Mouse (Mus musculus) olfactory bulb, adult 2 months (tissue): ENCODE data around the gene Cox16. TPM values are rescaled to one million over a fixed set of nuclear protein-coding genes. Genes with fewer than 3 reads are reported as not detected.
"Not testable (repeated sequence)": the region's sequence is repeated elsewhere in the genome, so short reads cannot be mapped to it uniquely, and the experiment has no call there.

Experiments
- H3K27ac ChIP-seq: fragments of 200-500 bp; 2 replicates; pipeline ENCODE4 v1.5.1; 2012; ENCODE audit warnings: low read depth, low read length; ENCODE audit not compliant: insufficient read depth
- H3K4me1 ChIP-seq: fragments of 200-500 bp; 2 replicates; pipeline ENCODE4 v1.6.1; 2012; ENCODE audit warnings: low read length; ENCODE audit not compliant: control insufficient read depth, insufficient read depth
- H3K4me3 ChIP-seq: fragments of 200-500 bp; 2 replicates; pipeline ENCODE4 v1.5.1; 2012; ENCODE audit warnings: mild to moderate bottlenecking, low read depth, low read length, moderate library complexity; ENCODE audit not compliant: insufficient read depth
- CTCF ChIP-seq: fragments of 200-500 bp; IDR thresholded peaks from 2 replicates; pipeline ENCODE4 v1.5.1; 2012; ENCODE audit warnings: low read depth, mild to moderate bottlenecking, low read length, moderate library complexity; ENCODE audit not compliant: insufficient read depth
- POLR2A ChIP-seq: fragments of 200-500 bp; IDR thresholded peaks from 2 replicates; pipeline ENCODE4 v1.6.1; 2012; ENCODE audit warnings: mild to moderate bottlenecking, low read depth, low read length, moderate library complexity; ENCODE audit not compliant: insufficient read depth
- WGBS: fragments of 180-500 bp; shearing (Covaris S2); methylation state at CpG from one replicate; pipeline ENCODE4 v1.1.7; 2018; 5-methylcytosine and 5-hydroxymethylcytosine counted together
- polyA plus RNA-seq: library from polyadenylated mRNA; stranded (reverse); fragments of >200 nt; gene quantifications from 2 replicates; pipeline ENCODE4 v1.2.4, GENCODE M21; 2012; ENCODE audit warnings: low replicate concordance; ENCODE audit not compliant: missing spikeins, insufficient read depth, insufficient read length

Cox16 gene
- not detected in 2 replicates for polyA plus RNA-seq

GRCm38 (mm10) chr12:81484727-81485191, at the start of gene Cox16:
Gene Cox16 (minus strand): TSS chr12:81485127.
- peak within 1 kb of the TSS; percentile 77 for H3K4me3 ChIP-seq
- no peaks in the 10 kb centered on the region for H3K4me1 ChIP-seq
- H3K27ac ChIP-seq = peak within 1 kb of the TSS; percentile 85
- under 1% methylated on average over 31 of the region's 31 CpGs for WGBS
- peak; percentile 46 for TF ChIP-seq POLR2A
- TF ChIP-seq CTCF = no peak

- H3K4me1 ChIP-seq = 0 out of 2 replicates have a peak, but pooled peaks cover 3% of the 10 kb centered on the region
- no peak overlapping the region for H3K27ac ChIP-seq
- WGBS = 17% methylated on average over 4 of the region's 4 CpGs
- TF ChIP-seq POLR2A (no peak), CTCF (no peak)
- peak overlapping the region; percentile 99 for H3K4me3 ChIP-seq
Observed at GRCm38 (mm10) chr12:81533029-81533419, 48.1 kb upstream of the Cox16 start.

GRCm38 (mm10) chr12:81532316-81533028, 47.5 kb upstream of the Cox16 start, which contains the start of the genes Gm20498 and Synj2bp:
Gene Gm20498 (minus strand): TSS chr12:81532905.
Gene Synj2bp (minus strand): TSS chr12:81532911.
- Histone ChIP-seq H3K4me3 (peak within 1 kb of the TSS; percentile 99), H3K27ac (peak within 1 kb of the TSS; percentile 61), H3K4me1 (0 out of 2 replicates have a peak, but pooled peaks cover 3% of the 10 kb centered on the region)
- TF ChIP-seq POLR2A (peak; percentile 56), CTCF (no peak)
- WGBS = under 1% methylated on average over 46 of the region's 46 CpGs

DNA sequence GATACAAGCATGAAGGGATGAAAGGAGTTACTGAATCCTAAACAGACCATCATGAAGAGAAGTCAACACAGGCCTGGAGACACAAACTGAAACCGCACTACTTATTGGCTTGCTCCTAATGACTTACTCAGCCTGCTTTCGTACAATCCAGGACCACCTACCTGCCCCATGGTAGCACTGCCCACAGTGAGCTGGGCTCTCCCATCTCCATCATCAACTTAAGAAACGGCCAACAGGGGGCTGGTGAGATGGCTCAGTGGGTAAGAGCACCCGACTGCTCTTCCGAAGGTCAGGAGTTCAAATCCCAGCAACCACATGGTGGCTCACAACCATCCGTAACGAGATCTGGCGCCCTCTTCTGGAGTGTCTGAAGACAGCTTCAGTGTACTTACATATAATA, 45.7 kb upstream of the Cox16 start:
- WGBS = 77% methylated on average over 8 of the region's 8 CpGs
- H3K4me3 ChIP-seq, H3K4me1 ChIP-seq, H3K27ac ChIP-seq: not testable (repeated sequence)

DNA sequence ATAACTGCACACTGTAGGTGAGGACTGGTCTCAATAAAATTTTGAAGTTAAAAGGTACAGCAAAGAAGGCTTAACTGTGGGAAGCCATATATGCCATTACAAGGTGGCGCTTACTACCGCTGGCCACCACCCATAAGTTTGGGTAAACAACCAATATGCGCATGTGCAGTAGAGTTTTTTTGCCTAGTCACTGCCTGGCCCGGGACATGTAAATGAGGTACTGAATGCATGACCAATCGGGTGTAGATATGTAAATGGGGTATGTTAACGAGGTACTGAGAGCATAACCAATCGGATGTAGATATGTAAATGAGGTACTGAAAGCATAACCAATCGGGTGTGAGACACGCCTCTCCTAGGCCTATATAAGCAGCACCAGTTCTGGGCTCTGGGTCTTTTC, 12.0 kb upstream of the Cox16 start:
- 97% methylated on average over 9 of the region's 9 CpGs for WGBS
- not testable (repeated sequence) for H3K4me1 ChIP-seq, H3K27ac ChIP-seq, H3K4me3 ChIP-seq

DNA sequence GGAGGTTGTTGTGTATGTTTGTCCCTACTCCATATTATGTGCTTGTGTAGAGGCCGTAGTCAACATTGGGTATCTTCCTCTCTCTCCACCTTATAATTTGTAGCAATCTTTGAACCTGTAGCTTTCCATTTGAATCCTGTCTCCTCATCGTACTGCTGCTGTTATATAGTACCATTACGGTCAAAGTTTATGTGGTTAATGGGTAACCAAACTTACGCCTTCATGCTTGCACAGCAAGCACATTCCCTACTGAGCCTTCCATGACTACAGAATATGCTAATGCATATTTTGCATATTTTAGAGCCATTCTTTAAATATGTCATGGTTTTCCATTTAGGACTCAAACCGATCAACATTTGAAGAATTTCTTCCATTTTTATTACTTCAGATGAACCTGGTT, 5.6 kb upstream of the Cox16 start:
- H3K4me3 ChIP-seq = no peak overlapping the region
- WGBS = 97% methylated on average over 5 of the region's 5 CpGs
- TF ChIP-seq POLR2A (no peak), CTCF (no peak)

DNA sequence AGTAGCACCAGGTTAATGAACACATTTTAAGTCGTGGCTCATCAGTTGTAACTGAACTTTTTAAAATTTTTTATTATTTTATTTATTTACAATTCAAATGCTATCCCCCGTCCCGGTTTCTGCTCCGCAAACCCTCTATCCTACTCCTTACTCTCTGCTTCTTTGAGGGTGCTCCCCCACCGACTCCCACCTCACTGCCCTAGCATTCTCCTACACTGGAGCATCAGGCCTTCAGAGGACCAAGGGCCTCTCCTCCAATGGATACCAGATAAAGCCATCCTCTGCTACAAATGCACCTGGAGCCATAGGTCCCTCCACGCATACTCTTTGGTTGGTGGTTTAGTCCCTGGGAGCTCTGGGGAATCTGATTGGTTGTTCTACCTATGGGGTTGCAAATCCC, 384 bp upstream of the Cox16 start:
- TF ChIP-seq POLR2A = no peak
- no peak for TF ChIP-seq CTCF
- Histone ChIP-seq H3K27ac (0 out of 2 replicates have a peak overlapping the region, but pooled peaks have one; percentile 85), H3K4me3 (no peak overlapping the region), H3K4me1 (no peaks in the 10 kb centered on the region)
- 47% methylated on average over 6 of the region's 6 CpGs for WGBS

More for the DNA sequence above, 5.6 kb upstream of the Cox16 start:
- no peaks in the 10 kb centered on the region for H3K4me1 ChIP-seq
- no peak overlapping the region for H3K27ac ChIP-seq

GRCm38 (mm10) chr12:81484212-81484611, 715 bp downstream of the Cox16 start:
- Histone ChIP-seq H3K4me3 (peak overlapping the region; percentile 77), H3K4me1 (no peaks in the 10 kb centered on the region), H3K27ac (no peak overlapping the region)
- TF ChIP-seq CTCF (no peak), POLR2A (no peak)
- WGBS = under 1% methylated on average over 7 of the region's 7 CpGs

DNA sequence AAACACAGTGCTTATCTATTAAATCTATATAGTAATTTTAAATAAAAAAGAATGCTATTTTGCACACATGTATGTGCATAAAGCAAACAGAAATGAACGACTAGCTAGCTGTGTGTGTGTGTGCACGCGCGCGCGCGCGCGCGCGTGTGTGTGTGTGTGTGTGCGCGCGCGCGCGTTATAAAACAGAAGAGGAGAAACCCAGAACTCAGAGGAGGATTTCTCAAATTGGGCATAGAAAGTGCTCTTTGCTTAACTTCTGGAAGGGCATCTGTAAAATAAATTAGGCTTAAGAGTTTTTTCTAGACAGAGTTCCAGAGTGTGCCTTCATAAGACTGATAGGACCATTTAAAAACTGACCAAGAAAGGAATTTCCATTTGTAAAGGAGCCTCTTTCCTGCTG, 1.3 kb downstream of the Cox16 start:
- WGBS = 17% methylated on average over 17 of the region's 17 CpGs

DNA sequence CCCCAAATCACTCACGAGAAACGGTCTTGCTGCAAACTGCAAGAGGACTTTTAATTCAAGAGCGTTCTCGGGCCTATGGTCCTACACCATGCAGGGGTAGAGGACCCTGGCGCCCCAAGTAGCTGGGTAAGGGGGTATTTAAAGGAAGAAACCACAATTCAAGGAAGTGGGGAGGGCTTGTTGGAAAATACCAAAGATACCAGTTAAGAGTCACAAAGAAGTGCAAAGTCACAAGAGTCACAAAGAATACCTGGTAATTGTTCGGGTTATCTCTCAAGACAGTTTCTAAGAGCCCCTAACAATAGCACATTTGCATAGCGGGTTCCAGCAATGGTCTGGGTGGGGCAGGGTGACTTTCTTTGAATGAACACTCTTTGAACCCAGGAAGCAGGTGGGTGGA, 25.9 kb downstream of the Cox16 start:
- not testable (repeated sequence) for H3K4me1 ChIP-seq, H3K27ac ChIP-seq, H3K4me3 ChIP-seq
- WGBS = 96% methylated on average over 7 of the region's 7 CpGs

More for the DNA sequence above, 1.3 kb downstream of the Cox16 start:
- Histone ChIP-seq H3K4me1 (no peaks in the 10 kb centered on the region), H3K4me3 (peak overlapping the region; percentile 10; the same call in 1 of the 2 replicates), H3K27ac (no peak overlapping the region)
- no peak for TF ChIP-seq CTCF
- no peak for TF ChIP-seq POLR2A

- not testable (repeated sequence) for H3K27ac ChIP-seq, H3K4me1 ChIP-seq, H3K4me3 ChIP-seq
- 96% methylated on average over 9 of the region's 9 CpGs for WGBS
Observed at GRCm38 (mm10) chr12:81438985-81439384, 45.9 kb downstream of the Cox16 start.

DNA sequence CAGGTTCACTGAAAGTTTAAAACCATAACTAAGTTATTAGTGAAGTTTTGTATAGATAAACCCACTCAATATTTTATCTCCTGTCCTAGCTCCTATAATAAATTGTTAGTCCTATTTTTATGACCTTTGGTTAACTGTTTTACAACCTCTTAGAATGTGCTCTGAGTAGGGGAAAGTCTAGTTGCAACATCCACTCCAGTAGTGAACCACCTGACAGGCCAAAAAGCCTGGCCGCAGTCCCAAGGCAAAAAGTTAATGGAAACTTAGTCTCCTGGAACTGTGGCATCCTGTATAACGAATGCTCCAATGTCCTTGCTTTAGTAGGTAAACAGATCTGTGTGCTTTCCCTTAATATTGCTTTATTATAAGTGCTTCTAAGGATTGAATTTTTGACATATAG, 50.1 kb downstream of the Cox16 start:
- 93% methylated on average over 2 of the region's 2 CpGs for WGBS

More for the DNA sequence above, 50.1 kb downstream of the Cox16 start:
- H3K4me3 ChIP-seq, H3K4me1 ChIP-seq, H3K27ac ChIP-seq: not testable (repeated sequence)
